Mouse (Mus musculus) hindbrain, postnatal 0 days (tissue): ENCODE measurements around the gene Meis3. TPM values are rescaled to one million over a fixed set of nuclear protein-coding genes. Genes with fewer than 3 reads are reported as not detected.
A peak's percentile ranks its signal among the peaks of the same experiment; 100 is the strongest.

Source experiments
- ATAC-seq: fragments of 200-750 bp; cut with Nextera tagmentation; 2 replicates; pipeline ENCODE4 v1.8.0; 2017; ENCODE audit warnings: mild to moderate bottlenecking, moderate TSS enrichment, moderate library complexity
- DNase-seq: peaks from one replicate; pipeline ENCODE4 v3.0.0-alpha.2; 2015; ENCODE audit warnings: low spot score
- H3K27ac ChIP-seq: fragments of 300-500 bp; sonication (generic); 2 replicates; pipeline ENCODE4 v1.5.1; 2014; ENCODE audit warnings: mild to moderate bottlenecking
- H3K27me3 ChIP-seq: fragments of 300-500 bp; sonication (generic); 2 replicates; pipeline ENCODE4 v1.6.1; 2014; ENCODE audit warnings: low read length, mixed read lengths; ENCODE audit not compliant: insufficient read depth
- H3K36me3 ChIP-seq: fragments of 300-500 bp; sonication (generic); 2 replicates; pipeline ENCODE4 v1.6.1; 2014; ENCODE audit warnings: low read length, mixed read lengths; ENCODE audit not compliant: insufficient read depth
- H3K4me1 ChIP-seq: fragments of 300-500 bp; sonication (generic); 2 replicates; pipeline ENCODE4 v1.6.1; 2014; ENCODE audit warnings: antibody characterized with exemption, low read length, mixed read lengths; ENCODE audit not compliant: insufficient read depth
- H3K4me2 ChIP-seq: fragments of 300-500 bp; sonication (generic); 2 replicates; pipeline ENCODE4 v1.6.1; 2014; ENCODE audit warnings: low read depth, mild to moderate bottlenecking, low read length, moderate library complexity, mixed read lengths
- H3K4me3 ChIP-seq: fragments of 300-500 bp; sonication (generic); 2 replicates; pipeline ENCODE4 v1.5.1; 2014; ENCODE audit warnings: low read length
- H3K9ac ChIP-seq: fragments of 300-500 bp; sonication (generic); replicated peaks from 2 replicates; pipeline ENCODE4 v1.6.1; 2014; ENCODE audit warnings: mild to moderate bottlenecking, low read length, moderate library complexity, mixed read lengths
- H3K9me3 ChIP-seq: fragments of 300-500 bp; sonication (generic); 2 replicates; pipeline ENCODE4 v1.6.1; 2016; ENCODE audit warnings: low read length, mixed read lengths
- CTCF ChIP-seq: IDR thresholded peaks from 2 replicates; pipeline ENCODE4 v1.5.1; 2016; ENCODE audit warnings: antibody characterized with exemption, control low read depth, low read depth
- WGBS: fragments of 180-500 bp; shearing (Covaris S2); extraction: QIAGEN DNeasy Blood & Tissue Kit; methylation state at CpG from one replicate; pipeline ENCODE4 v1.1.7; 2014; 5-methylcytosine and 5-hydroxymethylcytosine counted together
- polyA plus RNA-seq: library from polyadenylated mRNA; unstranded; fragments of >200 nt; fragmentation: Nextera tagmentation; extraction: Ambion mirVana; gene quantifications from 2 replicates; pipeline ENCODE4 v1.2.1, GENCODE M21; 2015
- total RNA-seq: library from RNA; depleted of rRNA; stranded (reverse); fragments of >200 nt; gene quantifications from 2 replicates; pipeline ENCODE4 v1.2.3, GENCODE M21; 2014

Meis3 gene
- total and polyA plus RNA-seq, 2 experiments from 2014 or later = 81.3 to 84.6 TPM

DNA sequence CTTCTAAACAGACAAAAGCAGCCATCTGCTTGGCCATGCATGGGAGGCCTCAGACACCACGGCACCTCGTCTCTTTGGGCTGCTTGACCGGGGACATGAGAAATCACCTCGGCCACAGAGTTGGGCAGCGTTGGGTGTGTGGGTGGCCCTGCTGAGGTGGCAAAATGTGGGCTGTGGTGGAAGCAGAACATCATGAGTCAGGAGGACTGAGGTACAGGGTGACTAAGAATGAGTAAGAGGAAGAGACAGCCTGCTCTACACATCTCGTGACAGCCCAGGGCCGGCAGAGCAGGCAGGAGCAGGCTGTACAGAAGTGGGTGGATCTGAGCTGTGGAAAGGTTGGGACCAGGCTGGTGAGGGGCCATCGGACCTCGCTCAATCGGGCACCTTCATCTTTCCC is 32.6 kb downstream of the Meis3 start:
- H3K4me3 ChIP-seq = no peak overlapping the region
- H3K27me3 ChIP-seq = no peaks in the 10 kb centered on the region
- ATAC-seq (no peak; the same call in 1 of the 2 replicates), DNase-seq (no peak)
- no peak overlapping the region for H3K9ac ChIP-seq
- no peak for TF ChIP-seq CTCF
- WGBS = 89% methylated on average over 10 of the region's 10 CpGs
- H3K36me3 ChIP-seq = peaks cover 34% of the 10 kb centered on the region
- H3K27ac ChIP-seq = no peak overlapping the region
- H3K9me3 ChIP-seq = no peaks in the 10 kb centered on the region
- H3K4me1 ChIP-seq = no peaks in the 10 kb centered on the region
- no peak overlapping the region for H3K4me2 ChIP-seq

GRCm38 (mm10) chr7:16208781-16209665 is 34.1 kb downstream of the Meis3 start:
- Histone ChIP-seq H3K27ac (no peak overlapping the region), H3K9me3 (no peaks in the 10 kb centered on the region), H3K27me3 (no peaks in the 10 kb centered on the region), H3K4me3 (no peak overlapping the region), H3K4me2 (no peak overlapping the region), H3K36me3 (peaks cover 39% of the 10 kb centered on the region), H3K4me1 (no peaks in the 10 kb centered on the region), H3K9ac (no peak overlapping the region)
- DNase-seq = no peak
- TF ChIP-seq CTCF = no peak
- 90% methylated on average over 21 of the region's 21 CpGs for WGBS
- ATAC-seq = no peak

GRCm38 (mm10) chr7:16210862-16211365 is 36.0 kb downstream of the Meis3 start:
- Histone ChIP-seq H3K4me3 (no peak overlapping the region), H3K9ac (no peak overlapping the region), H3K27me3 (no peaks in the 10 kb centered on the region), H3K9me3 (no peaks in the 10 kb centered on the region), H3K4me2 (no peak overlapping the region), H3K4me1 (no peaks in the 10 kb centered on the region), H3K36me3 (peaks cover 48% of the 10 kb centered on the region), H3K27ac (no peak overlapping the region)
- no peak for DNase-seq
- ATAC-seq = 0 out of 2 replicates have a peak, but pooled peaks have one; percentile 41
- TF ChIP-seq CTCF = peak; percentile 41
- 72% methylated on average over 12 of the region's 12 CpGs for whole genome bisulfite sequencing

- no peaks in the 10 kb centered on the region for H3K9me3 ChIP-seq
- peaks cover 56% of the 10 kb centered on the region for H3K36me3 ChIP-seq
- no peak overlapping the region for H3K4me3 ChIP-seq
- WGBS = 96% methylated on average over 6 of the region's 6 CpGs
- no peak for ATAC-seq
- DNase-seq = no peak
- no peak overlapping the region for H3K27ac ChIP-seq
- H3K4me2 ChIP-seq = no peak overlapping the region
- no peaks in the 10 kb centered on the region for H3K27me3 ChIP-seq
- TF ChIP-seq CTCF = no peak
- no peaks in the 10 kb centered on the region for H3K4me1 ChIP-seq
- H3K9ac ChIP-seq = no peak overlapping the region
Measured at GRCm38 (mm10) chr7:16213196-16213595, 38.3 kb downstream of the Meis3 start.

- Histone ChIP-seq H3K36me3 (peaks cover 61% of the 10 kb centered on the region), H3K9me3 (no peaks in the 10 kb centered on the region), H3K4me2 (no peak overlapping the region), H3K9ac (no peak overlapping the region), H3K27me3 (no peaks in the 10 kb centered on the region), H3K4me3 (no peak overlapping the region), H3K4me1 (no peaks in the 10 kb centered on the region), H3K27ac (no peak overlapping the region)
- DNase-seq = no peak
- 96% methylated on average over 9 of the region's 9 CpGs for WGBS
- no peak for ATAC-seq
- no peak for TF ChIP-seq CTCF
Measured at GRCm38 (mm10) chr7:16213986-16214385, 39.1 kb downstream of the Meis3 start.

- no peaks in the 10 kb centered on the region for H3K9me3 ChIP-seq
- peak within 1 kb of the TSS; percentile 57 for H3K4me3 ChIP-seq
- no peaks in the 10 kb centered on the region for H3K27me3 ChIP-seq
- peak within 1 kb of the TSS; percentile 69 for H3K27ac ChIP-seq
- ATAC-seq (peak; percentile 98), DNase-seq (peak; percentile 98)
- H3K36me3 ChIP-seq = peaks cover 16% of the 10 kb centered on the region; the same call in 1 of the 2 replicates
- peak within 1 kb of the TSS; percentile 86 for H3K4me2 ChIP-seq
- H3K9ac ChIP-seq = peak within 1 kb of the TSS; percentile 67
- H3K4me1 ChIP-seq = peaks cover 7% of the 10 kb centered on the region
- TF ChIP-seq CTCF = peak; percentile 64
- WGBS = 1% methylated on average over 34 of the region's 34 CpGs
Measured at GRCm38 (mm10) chr7:16221582-16222272, 46.8 kb downstream of the Meis3 start, which contains the start of gene Dhx34. Dhx34 (minus strand) TSS chr7:16222037.
